Mouse (Mus musculus) thymus, postnatal 0 days (tissue): Measurements from ENCODE around the gene Tent2. TPM values are rescaled to one million over a fixed set of nuclear protein-coding genes. Genes with fewer than 3 reads are reported as not detected.
A peak's percentile ranks its signal among the peaks of the same experiment; 100 is the strongest.
"Not testable (repeated sequence)": the region's sequence is repeated elsewhere in the genome, so short reads cannot be mapped to it uniquely, and the experiment has no call there.

ENCODE experiments used
- DNase-seq: peaks from one replicate; pipeline ENCODE4 v3.0.0-alpha.2; 2015; ENCODE audit warnings: low spot score
- polyA plus RNA-seq: library from polyadenylated mRNA; unstranded; fragments of >200 nt; fragmentation: Nextera tagmentation; extraction: Ambion mirVana; gene quantifications from 2 replicates; pipeline ENCODE4 v1.2.1, GENCODE M21; 2015

Gene Tent2
- polyA plus RNA-seq: 48.1 and 49.0 TPM in 2 replicates

- DNase-seq: peak; percentile 96
Observed at GRCm38 (mm10) chr13:93191831-93192645, at the start of gene Tent2. TSS of gene Tent2 (minus strand) at chr13:93192385.

GRCm38 (mm10) chr13:93241180-93241579, 49.0 kb upstream of the Tent2 start:
- no peak for DNase-seq

DNA sequence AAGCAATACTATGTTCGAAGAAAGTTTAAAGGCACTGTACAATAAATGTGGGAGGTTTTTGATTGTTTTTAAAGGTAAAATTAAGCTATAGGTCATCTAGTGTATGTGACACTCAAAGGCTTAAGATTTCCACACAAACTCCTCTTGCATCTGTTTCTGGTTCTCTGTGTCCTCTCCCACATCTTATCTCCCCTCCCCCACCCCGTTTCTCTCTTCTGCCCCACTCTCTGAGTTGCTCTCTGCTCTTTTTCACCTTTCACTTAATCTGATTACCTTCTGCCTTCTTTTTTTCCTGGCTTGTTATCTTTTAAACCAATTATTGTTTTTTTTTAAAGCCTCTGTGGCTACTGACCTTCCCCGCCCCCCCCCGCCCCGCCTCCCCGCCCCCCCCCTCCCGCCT, 47.4 kb upstream of the Tent2 start:
- DNase-seq: no peak

DNA sequence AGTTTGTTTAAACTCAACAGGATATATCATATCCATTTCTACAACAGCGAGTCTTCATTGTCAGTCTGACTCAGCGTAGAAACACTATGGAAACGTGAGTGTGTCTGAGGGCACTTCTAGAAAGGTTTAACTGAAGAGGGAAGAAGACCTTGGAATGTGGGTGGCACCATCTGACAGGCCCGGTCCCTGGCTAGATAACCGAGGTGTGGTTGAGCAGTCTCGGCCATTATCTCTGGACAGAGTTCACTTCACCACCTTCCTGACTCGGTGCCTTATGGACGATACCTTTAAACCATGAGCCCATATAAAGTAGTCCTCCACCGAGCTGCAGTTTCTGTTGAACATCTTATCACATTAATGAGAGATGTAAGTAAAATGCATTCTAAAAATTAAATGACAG, 46.9 kb upstream of the Tent2 start:
- DNase-seq: no peak

DNA sequence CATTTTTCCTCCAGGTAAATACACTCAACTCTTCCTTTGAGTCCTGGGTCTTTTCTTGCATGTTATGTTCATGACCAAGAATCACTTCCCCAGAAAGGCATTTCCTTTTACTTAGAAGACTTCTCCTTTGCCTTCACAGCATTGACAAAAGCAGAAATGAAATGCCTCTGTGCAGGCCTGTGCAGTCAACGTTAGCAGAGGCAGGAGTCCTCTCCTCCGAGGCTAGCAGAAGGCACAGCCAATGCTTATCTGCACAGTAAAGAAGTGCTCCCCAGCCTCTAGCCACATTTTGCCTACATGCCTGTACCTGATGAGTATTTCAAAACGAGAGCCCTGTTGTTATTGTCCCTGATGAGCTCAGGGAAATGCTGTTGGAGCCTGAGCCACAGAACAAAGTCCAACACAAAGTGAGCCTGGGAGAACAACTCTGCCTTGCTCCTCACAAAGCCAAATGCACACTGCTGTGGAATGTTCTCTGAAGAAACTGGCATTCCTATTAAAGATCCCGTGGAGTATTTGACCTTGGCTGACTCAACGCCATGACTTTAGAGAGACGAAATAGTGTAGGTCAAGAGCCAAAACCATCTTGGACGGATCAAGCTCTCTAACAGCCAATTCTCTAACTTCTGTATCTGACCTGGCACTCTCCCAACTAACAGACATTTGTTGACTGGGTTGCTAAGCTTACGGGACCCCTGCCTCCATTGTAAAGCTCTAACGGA, 45.7 kb upstream of the Tent2 start:
- DNase-seq: no peak

DNA sequence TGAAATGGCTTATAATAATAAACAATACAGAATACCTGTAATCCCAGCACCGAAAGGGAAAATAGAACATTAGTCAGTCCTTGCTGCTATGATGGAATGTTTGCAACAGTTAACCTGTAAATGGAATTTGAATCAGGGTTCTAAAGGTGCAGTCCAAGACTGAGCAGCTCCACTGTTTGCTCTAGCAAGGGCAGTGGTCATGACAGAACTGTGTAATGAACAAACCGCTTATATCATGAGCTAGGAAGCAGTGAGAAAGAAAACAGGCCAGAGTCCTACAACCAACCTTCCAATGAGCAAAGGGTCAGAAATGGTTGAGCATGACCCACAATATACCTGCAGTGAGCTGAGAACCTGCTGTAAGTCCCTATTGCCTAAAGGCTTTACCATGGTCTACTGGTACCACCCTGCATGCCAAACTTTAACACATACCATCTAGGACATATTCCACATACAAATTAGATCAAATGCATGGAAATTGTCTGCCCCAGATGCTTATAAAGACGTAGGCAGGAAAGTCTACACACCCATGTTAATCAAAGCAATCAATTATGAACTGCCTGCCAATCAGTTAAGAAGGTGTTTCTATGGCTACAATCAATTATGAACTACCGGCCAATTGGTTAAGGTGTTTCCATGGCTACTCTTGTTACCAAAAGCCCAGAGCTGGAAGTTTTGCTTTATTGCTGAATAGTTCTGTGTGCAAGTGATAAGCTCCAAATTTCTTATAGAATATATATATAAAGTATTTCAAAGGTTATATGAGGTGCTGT, 42.3 kb upstream of the Tent2 start:
- no peak for DNase-seq

GRCm38 (mm10) chr13:93232335-93232734, 40.1 kb upstream of the Tent2 start:
- DNase-seq: no peak

- no peak for DNase-seq
Observed at GRCm38 (mm10) chr13:93231016-93231415, 38.8 kb upstream of the Tent2 start.

DNA sequence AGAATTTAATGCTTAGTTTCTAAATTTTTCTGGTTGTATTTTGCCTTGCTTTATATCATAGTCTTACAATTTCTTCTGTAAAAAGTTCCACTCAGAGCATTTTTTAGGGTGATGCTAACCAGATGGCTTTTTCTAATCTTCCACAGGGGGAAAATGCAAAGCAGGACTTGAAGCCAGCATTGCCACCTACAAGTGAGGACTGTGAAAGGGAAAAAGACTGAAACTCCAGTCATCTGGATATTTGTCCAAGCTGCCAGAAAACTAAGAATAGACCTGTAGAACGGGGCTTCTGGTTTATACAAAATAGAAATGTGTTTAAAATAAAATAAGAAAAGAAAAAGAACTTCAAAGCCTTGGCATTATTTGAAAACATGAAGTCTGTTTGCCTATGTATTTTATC, 19.6 kb upstream of the Tent2 start:
- no peak for DNase-seq

DNA sequence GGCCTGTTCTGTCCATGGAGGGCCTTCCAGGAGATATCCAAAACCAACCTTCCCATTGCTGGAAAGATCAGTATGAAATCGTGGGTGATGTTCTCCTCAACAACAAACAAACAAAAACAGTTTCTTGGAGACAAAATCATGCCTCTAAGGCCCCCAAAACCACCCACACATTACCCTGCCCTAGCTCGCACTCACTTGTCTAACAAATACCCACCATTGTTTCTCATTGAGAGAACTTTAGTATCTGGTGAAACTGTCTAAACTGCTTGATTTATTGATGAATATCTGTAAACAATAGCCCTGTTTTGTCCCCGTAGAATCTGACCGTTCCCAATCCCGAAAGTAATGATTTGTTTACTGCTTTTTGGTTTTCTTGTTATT, 451 bp upstream of the Tent2 start:
- no peak for DNase-seq

GRCm38 (mm10) chr13:93189416-93189815, 2.8 kb downstream of the Tent2 start:
- no peak for DNase-seq

- DNase-seq: no peak
Observed at GRCm38 (mm10) chr13:93188738-93189137, 3.4 kb downstream of the Tent2 start.

DNA sequence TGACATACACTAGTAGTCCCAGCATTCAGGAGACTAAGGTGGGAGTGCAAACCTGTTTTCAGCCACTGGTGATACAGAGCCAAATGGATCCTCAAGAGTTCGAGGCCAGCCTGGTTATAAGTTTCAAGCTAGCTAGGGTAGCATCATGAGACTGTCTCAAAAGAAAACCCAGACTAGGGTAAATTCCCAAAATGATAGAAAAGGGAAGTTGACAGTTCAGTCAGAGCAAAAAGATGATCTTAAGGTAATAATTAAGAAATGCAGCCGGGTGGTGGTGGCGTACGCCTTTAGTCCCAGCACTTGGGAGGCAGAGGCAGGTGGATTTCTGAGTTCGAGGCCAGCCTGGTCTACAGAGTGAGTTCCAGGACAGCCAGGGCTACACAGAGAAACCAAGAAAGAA, 4.4 kb downstream of the Tent2 start:
- not testable (repeated sequence) for DNase-seq

GRCm38 (mm10) chr13:93180351-93180750, 11.8 kb downstream of the Tent2 start:
- DNase-seq: no peak

DNA sequence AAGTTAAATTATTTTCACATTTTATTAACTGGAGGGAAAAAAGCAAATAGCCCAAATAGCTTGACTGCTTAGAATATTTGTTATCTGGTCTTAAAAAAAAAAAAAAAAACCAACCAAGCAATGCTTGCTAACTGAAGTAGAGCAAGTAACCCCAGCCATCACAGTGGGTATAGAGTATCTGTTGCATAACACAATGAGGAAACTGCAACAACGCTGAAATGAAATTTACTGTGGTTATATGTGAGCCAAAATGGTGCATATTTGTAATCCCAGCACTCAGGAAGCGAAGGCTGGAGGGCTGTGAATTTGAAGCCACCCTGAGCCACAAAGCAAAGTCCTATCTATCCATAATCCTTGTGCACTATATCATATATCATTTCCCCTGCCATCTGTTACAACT, 12.7 kb downstream of the Tent2 start:
- no peak for DNase-seq

DNA sequence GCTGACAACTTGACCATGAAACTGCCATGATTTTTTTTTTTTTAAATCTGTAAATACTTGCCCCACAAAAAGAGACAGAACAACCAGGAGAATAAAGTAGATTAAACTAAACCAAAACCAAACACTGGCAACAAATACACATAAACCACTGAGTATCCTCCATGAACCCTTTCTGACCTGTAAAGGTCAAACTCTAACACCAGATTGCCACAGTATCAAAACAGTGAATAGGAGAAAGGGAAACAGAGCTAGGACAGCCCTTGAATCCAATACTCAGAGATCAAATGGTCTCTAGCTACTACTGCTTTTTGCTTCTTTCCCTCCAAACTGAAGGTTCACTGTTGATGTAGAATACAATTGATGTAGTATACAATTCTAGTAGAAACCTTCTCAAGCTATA, 14.6 kb downstream of the Tent2 start:
- DNase-seq: no peak

DNA sequence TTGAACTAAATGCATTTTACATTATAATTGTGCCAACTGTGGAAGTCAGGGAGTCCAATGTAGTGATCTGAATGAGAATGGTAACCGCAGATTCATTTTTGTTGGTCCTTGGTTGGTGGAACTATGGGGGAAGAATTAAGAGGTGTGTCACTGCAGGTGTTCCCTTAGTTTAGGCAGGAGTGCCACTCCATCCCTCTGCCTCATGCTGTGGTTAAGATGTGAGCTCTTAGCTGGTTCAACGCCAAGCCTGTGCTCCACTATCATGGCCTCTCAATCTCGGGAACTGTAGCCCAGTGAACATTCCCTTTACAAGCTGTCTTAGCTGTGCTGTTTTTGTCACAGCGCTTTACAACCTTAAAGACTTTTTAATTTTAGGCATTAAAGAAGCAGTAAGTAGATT, 28.9 kb downstream of the Tent2 start:
- DNase-seq: no peak

DNA sequence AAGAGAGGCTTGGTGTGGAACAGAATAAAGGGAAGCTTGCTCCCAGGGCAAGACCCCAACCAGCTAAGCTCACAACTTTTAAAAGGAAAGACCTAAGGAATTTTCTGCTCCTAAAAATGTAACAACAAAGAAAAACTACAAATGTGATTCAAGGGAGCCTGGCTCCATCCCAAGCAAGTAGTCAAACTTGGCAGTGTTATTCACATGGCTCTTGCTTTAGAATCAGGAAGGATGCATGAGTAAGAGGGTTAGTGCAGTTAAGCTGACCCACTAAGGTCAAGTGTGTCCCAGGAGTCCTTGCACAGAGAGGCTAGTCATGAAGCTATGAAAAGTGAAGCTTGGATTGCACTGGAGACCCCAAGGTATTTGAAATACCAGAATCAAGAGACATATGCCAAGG, 29.7 kb downstream of the Tent2 start:
- DNase-seq: no peak

GRCm38 (mm10) chr13:93158261-93158660, 33.9 kb downstream of the Tent2 start:
- no peak for DNase-seq

DNA sequence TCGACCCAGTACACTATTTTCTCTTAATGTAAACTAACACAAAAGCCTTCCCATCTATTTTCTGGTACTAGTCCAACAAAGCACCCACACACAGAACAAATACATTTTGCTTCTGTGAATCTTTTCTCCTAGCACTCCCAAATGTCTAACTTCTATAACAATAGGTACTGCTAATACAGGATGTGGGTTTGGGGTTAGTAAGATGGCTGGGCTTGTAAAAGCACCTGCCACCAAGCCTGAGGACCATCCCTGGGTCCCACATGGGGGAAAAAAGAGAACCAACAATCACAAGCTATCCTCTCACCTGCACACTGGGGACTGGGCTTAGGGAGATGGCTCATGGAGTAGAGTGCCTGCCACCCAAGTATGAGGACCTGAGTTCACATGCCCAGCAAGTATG, 38.9 kb downstream of the Tent2 start:
- peak; percentile 19 for DNase-seq

DNA sequence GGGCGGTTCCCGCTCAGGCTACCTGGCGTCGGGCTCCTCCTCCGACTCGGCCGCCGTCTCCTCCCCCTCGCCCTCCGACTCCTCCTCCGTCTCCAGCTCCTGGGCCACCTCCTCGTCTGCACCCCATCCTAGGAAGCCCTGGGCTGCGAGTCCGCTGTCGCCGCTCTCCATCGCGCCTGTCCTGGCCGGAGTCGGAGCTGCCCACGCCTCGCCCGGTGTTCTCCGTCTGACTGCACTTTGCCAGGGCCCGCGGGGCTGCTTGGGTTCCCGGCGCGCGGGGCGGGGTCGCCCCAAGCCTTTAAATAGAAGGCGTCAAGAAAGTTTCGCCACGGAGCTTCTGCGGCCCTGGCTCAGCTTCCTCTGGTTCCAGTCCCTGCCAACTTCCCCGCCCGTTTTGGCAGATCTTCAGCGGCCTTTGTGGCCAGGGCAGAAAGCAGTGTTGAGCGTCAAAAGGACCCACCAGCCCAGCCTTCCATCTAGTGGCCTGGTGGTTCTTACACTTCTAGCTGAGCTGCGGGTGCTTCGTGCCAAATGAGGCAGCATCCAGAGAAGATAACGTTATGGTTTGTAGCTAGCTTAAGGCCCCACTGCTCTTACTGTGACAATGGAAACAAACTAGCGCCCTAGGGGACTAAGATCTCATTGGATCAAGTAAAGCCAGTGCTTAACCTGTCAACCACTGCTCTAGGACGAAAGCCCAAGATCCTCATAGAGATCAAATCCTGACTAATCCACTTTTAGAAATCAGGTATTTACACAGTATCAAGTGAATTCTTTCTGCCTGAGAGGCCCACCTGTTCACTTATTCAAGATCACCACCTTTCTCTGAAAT, 47.6 kb downstream of the Tent2 start, which contains the start of gene Cmya5:
TSS of gene Cmya5 (minus strand) at position 389 of the 832 bp plus-strand sequence.
- DNase-seq: peak; percentile 36
